Mouse (Mus musculus): ENCODE results near the gene Gss.

Gene Gss

DNA sequence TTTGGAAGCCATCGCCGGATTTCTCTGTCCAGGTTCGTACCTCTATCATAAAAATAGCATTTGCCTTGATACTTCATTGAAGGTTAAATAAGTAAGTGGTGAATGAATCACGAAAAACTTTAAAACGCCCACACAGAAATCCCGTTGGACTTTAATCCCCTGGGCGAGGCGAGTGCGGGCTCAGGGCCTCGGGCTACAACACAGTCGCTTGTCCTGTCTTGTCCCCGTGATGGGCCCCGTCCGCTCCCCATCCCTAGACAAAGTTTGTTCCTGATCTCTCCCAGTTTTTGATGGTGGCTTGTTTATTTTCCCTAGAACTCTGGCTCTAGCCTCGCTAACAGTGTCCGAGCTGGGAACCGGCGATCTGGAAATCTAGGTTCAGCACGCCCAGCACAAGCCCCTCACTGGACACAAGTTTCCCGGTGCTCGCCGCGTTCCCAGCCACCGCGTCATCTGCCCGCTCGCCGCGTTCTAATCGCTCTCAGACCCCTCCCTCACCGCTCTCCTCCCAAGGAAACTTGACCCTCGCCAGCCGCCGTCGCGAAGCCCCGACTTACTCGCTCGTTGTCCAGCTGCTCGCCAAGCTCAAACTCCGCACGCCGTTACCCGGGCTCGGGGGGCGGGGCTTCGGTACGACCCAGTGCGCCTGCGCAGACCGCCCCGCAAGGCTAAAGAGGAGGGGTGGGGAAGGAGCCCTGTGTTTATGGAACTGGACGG is at the start of gene Gss:
Gene Gss (minus strand): TSS at position 674 of the 717 bp plus-strand sequence.
- peak; percentile 99 for DNase-seq

DNA sequence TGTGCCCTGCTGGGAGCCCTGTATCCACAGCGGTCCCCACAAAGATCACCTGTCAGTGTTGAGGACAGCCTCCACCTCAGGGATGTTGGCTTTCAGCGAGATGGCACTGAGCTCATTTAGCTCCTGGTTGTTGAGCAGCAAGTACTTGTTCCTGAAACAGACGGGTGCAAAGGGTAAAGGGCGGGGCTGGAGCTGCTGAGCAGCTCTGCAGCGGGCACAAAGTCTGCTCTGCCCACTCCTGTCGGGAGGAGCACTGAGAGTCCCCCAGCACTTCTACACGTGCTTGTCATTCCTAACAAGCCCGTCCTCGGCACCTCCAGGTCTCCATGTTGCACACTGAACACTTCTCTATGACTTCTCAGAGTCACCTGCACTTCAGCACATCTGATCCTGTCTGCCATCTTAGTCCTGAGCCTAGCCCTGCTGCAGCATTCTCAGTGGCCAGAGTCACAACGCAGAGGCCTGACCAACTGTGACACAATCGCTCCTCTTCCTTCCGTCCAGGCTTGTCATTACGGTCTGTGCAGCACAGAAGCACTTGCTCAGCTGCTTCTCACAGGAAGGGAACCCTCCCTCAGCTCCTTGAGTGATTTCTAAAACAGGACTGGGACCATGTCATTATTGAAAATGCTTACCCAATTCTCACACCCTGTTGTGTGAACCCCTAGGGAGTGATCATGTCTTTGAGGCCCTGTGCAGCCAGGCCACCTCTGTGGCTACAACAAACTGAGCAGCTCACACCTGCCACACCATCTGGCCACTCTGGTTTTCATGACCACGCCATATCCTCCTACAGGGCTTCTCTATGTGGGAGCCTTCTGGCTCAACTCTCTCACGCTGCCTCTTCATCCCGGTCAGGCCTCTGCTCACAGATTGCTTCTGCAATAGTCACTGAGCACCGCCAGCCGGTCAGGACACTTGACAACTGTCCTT is 49.2 kb upstream of the Gss start:
- DNase-seq: peak; percentile 73

DNA sequence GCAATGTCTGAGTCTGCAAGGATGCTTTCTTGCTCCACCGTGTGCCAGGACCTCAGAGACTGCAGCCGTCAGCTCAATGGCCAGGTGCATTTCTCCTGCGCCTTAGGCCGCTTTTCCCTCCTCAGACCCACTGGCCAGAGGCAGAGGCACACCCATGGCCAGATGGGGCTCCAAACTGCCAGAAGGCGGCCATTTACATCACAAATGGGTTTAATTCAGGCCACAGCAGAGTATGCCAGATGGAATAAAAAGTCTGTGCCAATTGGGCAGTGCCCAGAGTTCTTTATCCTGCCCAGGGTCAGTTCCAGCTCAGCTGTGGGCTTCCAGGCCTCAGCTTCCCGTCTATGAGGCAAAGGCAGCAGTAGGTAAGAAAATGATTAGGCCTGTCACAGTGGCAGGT is 48.0 kb upstream of the Gss start:
- DNase-seq: no peak

DNA sequence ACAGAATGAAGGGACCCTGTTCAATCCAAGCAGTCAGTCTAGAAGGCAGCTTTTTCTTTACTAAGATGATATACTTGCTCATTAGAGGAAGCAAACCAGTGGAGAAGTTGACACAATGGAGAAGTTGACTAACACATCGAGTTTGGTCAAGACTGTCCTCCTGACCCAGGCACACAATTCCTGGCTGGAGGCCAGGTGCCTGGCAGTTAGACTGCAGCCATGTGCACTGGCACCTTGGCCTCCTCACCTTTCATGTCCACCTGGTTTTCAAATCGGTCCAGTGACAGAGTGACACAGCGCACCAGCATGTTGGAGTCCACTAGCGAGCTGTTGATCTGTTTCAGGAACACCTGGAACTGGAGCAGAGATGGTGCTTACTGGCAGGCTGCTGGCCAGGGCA is 44.8 kb upstream of the Gss start:
- DNase-seq: peak; percentile 38

DNA sequence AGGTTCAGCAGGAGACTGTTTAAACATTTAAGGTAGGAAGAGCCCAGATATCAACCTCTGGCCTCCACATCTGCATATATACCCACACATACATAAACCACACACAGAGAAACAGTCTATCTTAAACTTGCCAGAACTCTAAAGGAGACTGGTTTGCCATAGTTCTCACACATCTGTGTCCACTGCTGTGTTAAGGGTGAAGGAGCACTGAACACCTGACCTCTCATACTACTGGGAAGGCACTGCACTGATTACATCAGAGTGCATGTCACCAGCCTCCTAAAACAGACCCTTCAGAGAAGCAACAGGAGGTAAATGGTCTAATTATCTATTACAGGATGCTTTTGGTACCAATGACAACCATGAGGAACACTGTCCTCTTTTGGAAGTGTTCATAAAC is 44.3 kb upstream of the Gss start:
- no peak for DNase-seq

DNA sequence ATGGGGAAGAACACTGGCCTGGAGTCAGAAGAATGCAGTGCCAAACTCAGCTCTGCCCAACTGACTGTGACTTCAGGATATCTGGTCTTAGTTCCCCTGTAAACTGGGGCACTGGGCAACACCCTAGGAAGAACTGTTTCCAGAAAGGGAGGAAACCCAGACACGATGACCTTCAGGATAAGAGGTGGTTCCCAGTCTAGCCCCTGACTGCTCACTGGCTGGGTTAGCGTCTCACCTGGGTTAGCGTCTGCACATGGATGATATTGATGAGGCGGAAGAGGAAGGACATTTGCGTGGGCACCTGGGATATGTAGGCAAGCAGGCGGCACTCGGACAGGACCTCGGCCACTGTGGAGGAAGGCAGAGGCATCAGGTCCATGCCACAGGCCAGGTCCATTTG is 43.4 kb upstream of the Gss start:
- no peak for DNase-seq

DNA sequence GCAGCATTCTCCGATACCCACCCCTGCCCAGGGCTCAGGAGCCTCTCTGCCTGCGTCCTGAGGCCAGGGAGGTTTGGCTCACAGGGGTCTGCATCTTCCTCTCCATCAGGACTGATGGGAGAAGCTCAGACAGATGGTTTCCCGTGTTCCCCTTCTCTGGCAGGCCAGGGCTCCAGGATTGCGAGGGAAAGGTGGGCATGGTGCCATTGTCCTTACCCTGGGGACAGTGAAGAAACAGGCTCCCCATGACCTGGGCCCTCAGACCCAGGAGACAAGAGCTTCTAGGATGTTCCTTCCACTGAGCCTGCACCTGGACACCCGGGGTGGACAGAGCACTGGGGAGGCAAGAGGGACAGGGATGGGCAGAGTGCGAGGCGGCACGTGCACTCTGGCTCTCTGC is 42.0 kb upstream of the Gss start:
- no peak for DNase-seq

DNA sequence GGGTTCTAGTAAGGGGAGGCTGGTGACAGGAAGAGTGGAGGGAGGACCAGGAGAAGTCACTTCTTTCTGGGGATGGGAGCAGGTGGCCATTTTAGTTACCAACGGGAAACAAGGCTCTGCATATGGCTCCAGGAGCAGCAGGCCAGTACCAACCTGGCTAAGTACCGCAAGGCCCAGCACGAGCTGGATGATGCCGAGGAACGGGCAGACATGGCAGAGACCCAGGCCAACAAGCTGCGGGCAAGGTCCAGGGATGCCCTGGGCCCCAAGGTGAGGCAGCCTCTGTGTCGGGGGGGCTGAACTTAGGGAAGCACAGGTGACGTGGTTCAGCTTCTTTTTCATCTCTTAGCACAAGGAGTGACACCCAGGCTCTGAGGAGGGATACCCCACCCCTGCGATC is 41.1 kb upstream of the Gss start:
- DNase-seq: no peak

DNA sequence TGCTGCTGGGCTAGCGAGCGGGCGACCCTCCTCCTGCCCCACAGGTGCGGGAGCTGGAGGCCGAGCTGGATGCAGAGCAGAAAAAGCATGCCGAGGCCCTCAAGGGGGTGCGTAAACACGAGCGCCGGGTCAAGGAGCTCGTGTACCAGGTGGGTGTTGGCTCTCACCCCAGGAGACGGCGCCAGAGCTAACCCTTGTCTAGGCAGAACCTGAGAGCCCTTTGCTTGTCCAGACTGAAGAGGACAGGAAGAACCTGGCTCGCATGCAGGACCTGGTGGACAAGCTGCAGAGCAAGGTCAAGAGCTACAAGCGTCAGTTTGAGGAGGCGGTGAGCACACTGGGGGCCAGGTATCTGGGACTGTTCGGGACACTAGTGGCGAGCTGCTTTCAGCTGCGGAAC is 40.5 kb upstream of the Gss start:
- DNase-seq: no peak

DNA sequence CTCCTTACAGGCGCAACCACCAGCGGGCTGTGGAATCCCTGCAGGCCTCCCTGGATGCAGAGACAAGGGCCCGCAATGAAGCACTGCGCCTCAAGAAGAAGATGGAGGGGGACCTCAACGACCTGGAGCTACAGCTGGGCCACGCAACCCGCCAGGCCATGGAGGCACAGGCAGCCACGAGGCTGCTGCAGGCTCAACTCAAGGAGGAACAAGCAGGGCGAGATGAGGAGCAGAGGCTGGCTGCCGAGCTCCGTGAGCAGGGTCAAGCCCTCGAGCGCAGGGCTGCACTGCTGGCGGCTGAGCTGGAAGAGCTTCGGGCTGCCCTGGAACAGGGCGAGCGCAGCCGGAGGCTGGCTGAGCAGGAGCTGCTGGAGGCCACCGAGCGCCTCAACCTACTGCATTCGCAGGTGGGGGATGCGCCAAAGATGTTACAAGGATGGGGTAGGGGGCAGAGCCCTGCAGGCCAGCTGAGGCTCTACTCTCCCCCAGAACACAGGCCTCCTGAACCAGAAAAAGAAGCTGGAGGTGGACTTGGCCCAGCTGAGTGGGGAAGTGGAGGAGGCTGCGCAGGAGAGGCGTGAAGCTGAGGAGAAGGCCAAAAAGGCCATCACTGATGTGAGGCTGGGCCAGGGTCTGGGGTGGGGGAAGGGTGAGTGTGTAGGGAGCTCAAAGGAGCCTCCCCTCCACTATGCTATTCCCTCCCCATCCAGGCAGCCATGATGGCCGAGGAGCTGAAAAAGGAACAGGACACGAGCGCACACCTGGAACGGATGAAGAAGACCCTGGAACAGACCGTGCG is 39.7 kb upstream of the Gss start:
- DNase-seq: no peak

DNA sequence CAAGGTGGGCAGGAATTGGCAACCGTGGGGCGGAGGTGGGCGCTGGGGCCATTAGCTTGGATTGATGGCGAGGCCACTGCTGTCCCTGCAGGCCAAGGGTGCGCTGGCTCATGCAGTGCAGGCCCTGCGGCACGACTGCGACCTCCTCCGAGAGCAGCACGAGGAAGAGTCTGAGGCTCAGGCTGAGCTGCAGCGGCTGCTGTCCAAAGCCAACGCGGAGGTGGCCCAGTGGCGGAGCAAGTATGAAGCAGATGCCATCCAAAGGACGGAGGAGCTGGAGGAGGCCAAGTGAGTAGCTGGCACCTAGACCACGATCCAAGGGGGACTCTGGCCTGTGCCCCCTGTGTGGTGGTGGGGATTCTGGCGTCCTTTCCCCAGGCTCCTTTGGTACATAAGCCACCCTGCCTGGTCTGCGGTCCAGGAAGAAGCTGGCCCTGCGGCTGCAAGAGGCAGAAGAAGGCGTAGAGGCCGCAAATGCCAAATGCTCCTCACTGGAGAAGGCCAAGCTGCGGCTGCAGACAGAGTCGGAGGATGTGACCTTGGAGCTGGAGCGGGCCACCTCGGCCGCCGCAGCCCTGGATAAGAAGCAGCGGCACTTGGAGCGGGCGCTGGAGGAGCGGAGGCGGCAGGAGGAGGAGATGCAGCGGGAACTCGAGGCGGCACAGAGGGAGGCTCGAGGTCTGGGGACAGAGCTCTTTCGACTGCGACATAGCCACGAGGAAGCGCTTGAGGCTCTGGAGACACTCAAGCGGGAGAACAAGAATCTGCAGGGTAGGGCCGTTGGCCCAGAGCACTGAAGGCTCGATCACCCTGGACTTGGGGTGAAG is 38.2 kb upstream of the Gss start:
- DNase-seq: no peak

DNA sequence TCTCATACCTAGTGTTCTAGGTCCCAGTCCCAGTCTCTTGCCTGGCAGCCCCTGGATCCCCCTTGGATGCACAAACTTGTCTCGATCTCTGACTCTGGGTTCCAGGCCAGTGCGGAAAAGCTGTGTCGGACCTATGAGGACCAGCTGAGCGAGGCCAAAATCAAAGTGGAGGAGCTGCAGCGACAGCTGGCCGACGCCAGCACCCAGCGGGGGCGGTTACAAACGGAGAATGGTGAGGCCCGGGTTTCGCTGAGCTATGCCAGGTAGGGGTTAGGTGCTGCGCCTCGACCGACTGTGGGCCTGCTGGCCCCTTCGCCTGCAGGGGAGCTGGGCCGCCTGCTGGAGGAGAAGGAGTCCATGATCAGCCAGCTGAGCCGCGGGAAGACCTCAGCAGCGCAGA is 37.5 kb upstream of the Gss start:
- DNase-seq: no peak

DNA sequence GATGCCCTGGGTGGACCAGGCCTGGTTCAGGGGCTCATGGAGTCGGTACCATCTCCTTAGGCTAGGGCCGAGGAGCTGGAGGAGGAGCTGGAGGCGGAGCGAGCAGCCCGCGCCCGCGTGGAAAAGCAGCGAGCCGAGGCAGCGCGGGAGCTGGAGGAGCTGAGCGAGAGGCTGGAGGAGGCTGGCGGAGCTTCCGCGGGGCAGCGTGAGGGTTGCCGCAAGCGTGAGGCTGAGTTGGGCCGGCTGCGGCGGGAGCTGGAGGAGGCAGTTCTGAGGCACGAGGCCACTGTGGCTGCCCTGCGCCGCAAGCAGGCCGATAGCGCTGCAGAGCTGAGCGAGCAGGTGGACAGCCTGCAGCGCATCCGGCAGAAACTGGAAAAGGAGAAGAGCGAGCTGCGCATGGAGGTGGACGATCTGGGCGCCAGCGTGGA is 36.6 kb upstream of the Gss start:
- DNase-seq: peak; percentile 25

DNA sequence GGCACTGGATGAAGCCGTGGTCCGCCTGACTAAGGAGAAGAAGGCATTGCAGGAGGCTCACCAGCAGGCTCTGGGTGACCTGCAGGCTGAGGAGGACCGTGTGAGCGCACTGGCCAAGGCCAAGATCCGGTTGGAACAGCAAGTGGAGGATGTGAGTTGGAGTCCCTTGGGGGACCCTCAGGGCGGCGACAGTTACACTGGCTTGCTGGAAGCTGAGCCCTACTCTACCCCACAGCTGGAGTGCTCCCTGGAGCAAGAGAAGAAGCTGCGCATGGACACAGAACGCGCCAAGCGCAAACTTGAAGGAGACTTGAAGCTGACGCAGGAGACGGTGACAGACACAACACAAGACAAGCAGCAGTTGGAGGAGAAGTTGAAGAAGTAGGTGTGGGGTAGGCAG is 35.9 kb upstream of the Gss start:
- no peak for DNase-seq

DNA sequence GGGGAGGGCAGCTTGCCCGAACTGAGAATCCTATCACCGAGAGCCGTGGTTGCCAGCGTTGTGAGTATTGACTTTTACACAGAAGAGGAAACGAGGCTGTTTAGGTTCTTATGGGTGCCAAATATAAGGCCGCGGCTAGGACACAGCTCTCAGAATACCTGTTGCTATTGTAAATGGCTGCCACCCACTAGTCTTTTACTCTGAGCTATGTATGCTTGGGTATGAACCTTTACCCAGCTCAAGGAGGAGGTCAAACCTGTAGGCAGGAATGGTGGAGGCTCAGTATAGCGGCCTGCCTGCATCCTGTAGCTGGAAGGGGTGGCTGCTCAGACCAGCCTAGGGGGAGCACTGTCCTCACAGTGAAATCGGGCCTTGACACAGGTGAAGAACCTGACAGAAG is 35.5 kb upstream of the Gss start:
- no peak for DNase-seq

DNA sequence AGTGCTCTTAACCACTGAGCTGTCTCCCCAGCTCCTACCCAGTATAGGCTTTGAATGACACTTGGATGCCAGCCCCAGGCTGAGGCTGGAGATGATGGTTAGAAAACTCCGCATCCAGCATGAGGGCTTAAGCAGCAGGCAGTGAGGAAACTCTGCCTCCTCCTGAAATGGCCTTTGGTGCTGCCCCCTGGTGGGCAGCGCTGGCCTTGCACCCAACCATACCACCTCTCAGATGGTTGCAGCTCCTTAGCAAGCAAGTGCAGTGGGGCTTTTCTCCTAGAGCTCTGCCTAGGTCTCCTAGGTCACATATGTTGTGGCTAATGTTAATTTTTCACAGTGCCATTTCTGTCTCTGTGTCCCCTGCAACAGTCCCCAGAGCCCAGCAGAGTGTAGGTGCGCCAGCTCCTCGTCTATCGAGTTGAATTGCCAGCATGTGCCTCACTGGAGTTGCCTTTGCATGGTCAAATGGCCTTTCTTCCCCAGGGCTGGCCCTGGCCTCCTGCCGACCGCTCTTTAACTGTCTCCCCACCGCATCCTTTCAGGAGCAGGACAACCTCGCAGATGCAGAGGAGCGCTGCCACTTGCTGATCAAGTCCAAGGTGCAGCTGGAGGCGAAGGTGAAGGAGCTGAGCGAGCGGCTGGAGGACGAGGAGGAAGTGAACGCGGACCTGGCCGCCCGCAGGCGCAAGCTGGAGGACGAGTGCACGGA is 34.6 kb upstream of the Gss start:
- DNase-seq: peak; percentile 75

DNA sequence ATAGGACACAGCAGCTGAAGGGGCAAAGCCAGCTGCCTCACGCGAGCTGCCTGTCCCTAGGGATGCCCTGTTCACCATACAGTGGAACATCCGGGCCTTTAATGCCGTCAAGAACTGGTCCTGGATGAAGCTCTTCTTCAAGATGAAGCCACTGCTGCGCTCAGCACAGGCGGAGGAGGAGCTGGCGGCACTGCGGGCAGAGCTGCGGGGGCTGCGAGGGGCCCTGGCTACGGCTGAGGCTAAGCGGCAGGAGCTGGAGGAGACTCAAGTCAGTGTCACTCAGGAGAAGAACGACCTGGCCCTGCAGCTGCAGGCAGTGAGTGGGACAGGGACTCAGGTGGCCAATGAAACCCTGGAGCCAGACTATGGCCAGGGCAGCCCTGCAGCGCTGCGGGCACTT is 33.7 kb upstream of the Gss start:
- DNase-seq: no peak

DNA sequence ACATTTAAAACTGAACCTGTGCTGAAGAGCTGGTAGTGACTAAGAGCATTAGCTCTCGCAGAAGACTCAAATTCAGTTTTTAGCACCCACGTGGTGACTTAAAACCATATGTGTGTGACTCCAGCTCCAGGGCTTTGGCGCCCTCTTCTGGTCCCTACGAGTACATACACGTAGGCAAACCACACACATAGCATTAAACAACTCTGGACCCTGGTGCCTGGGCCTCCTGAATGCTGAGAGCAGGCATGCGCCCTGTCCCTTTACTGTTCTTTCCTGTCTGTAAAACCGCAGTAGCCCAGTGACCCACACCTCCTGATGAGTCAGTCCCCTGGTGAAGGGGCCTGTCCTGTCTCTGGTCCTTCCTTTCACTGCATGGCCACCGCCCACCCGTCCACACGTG is 32.1 kb upstream of the Gss start:
- peak; percentile 28 for DNase-seq

DNA sequence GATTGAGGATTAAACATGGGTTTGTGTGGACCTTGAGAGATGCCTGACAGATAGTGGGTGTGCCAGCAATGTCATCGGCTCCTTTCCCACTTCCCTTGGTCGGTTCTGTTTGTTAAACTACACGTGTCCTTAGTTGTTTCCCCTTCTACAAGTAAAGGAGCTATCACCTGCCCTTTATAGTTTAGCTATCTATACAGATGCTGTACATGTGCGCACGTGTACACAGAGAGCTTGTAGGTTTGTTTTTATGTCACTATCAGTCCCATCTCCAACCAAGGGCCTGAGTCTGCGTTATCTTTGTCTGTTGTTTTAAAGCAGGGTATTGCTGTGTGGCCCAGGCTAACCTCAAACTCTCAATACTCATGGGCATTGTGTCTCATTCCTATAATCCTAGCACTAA is 31.4 kb upstream of the Gss start:
- no peak for DNase-seq

DNA sequence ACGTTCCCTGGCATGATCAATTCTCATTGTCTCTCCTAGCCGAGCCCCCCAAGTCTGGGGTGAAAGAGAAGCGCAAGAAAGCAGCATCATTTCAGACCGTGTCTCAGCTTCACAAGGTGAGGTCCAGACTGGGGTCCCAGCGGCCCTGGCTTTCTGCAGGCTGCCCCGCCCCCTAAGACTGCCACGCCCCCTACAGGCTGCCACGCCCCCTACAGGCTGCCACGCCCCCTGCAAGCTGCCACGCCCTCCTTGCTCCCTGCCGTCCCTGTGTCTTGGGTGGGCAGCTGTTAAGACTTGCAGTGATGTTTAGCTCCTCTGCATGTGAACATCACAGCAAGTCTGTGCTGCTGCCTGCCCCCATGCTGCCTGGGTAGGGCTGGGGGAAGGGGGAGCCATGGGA is 30.0 kb upstream of the Gss start:
- no peak for DNase-seq

DNA sequence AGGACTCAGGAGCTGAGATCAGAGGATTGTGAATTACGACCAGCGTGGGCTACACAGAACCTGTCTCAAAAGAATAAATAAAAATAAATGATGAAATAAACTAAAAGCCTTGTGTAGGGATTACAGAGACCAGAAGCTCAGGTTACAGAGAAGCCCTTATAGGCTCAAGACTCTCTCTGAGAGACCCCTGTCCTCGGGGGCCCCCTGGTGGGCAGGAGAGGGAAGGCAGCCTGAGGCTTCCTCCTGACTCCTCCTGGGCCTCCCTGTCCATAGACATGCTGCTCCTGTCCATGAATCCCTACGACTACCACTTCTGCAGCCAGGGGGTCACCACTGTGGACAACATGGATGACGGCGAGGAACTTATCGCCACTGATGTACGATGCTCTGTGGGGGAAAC is 27.2 kb upstream of the Gss start:
- DNase-seq: peak; percentile 91

DNA sequence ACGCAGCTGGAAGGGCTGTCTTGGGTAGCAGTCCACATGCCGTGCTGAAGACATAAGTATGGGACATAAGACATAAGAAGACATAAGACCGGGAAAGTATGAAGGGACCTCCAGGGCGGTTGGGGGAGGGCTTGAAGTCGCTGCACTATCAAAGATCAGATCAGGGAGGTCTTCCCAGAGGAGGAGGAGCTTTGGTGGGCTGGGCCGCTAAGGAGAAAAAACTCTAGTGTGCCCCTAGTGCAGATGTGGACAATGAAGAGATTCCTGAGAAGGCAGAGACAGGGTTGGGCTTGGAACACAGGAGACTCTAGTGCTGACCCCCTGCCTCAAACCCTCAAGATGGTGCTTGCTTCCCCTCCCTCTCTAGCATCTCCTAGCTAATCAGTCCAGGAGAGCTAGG is 24.4 kb upstream of the Gss start:
- DNase-seq: no peak
